Mouse (Mus musculus): ENCODE data around the gene Rdh19. TPM values are rescaled to one million over a fixed set of nuclear protein-coding genes. Genes with fewer than 3 reads are reported as not detected.
"Not testable (repeated sequence)": the region's sequence is repeated elsewhere in the genome, so short reads cannot be mapped to it uniquely, and the experiment has no call there.

The Rdh19 gene
- polyA plus RNA-seq, 1 experiment from 2014 or later = not detected

DNA sequence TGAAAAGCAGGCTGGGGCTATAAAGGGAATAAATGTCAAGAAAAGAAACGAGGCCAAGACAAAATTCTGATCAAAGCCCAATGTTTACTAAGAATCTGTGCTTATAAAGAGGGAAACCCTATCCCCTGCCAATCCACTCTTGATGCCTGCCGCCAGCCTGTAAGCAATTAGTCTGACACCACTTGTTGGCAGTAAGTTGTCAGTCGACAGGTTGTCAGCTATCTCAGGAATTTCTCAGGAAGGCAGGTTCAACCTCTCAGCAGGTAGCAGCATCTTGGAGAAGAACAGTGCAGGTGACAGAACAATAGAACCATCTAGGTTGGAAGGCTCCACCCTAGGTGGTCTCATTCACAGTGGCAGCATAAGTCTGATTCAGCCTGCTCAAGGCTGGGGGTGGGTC is 20.6 kb upstream of the Rdh19 start:
- 48% methylated on average over 3 of the region's 3 CpGs for WGBS
- ATAC-seq = no peak
- H3K36me3 ChIP-seq (ENCODE audit: control insufficient read depth, insufficient read depth, low read length) = no peaks in the 10 kb centered on the region
- H3K9me3 ChIP-seq (replicated peaks; ENCODE audit: control insufficient read depth, low read length) = no peaks in the 10 kb centered on the region
- no peaks in the 10 kb centered on the region for H3K4me1 ChIP-seq (ENCODE audit: control insufficient read depth, insufficient read depth, low read length)
- H3K27me3 ChIP-seq (replicated peaks; ENCODE audit: control insufficient read depth, insufficient read depth, low read length) = no peaks in the 10 kb centered on the region
- H3K9ac ChIP-seq (ENCODE audit: low read length) = no peak overlapping the region
- DNase-seq (ENCODE audit: low spot score) = peak; percentile 43
- no peak overlapping the region for H3K4me3 ChIP-seq (ENCODE audit: low read depth, low read length)
- no peak overlapping the region for H3K27ac ChIP-seq (ENCODE audit: low read depth, low read length)
- H3K4me2 ChIP-seq (ENCODE audit: low read length) = no peak overlapping the region

DNA sequence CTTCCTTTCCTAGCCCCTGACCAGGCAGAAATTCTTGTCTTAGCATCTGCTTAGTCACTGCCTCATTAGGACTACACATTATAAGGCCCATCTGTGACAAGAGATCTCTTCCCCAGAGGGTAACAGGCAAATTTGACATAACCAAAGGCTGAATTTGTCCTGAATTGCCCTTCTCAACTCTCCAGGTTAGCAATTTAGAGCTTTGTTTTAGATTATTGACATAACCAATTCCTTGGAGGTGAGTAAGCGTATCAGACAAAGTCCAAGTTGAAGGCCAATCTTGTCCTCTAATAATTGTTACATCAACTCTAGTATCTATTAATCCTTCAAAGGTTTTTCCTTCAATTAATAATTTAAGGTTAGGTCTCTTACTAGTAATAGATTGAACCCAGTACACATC is 15.5 kb upstream of the Rdh19 start:
- H3K4me1 ChIP-seq (ENCODE audit: control insufficient read depth, insufficient read depth, low read length); H3K27me3 ChIP-seq (replicated peaks; ENCODE audit: control insufficient read depth, insufficient read depth, low read length): not testable (repeated sequence)
- WGBS = 96% methylated on average over 1 of the region's 1 CpGs

DNA sequence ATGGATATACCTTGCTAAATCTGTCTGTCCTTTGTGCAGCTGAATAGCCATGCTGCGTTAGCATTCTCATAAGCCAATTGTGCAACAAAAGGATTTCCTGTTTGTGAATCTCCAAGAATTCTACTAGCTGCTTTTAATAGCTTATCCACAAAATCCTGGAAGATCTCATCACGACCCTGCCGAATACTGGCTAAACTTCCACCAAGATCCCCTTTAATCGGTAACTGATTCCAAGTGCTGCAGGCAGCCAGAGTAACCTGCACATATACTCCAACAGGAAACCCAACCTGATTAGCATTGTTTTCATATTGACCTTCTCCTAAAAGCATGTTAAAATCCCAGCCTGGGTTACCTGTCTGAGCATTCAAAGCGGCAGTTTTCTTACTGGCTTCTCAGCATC is 14.4 kb upstream of the Rdh19 start:
- Histone ChIP-seq H3K9ac (ENCODE audit: low read length) (no peak overlapping the region), H3K4me2 (ENCODE audit: low read length) (no peak overlapping the region), H3K27ac (ENCODE audit: low read depth, low read length) (no peak overlapping the region), H3K4me1 (ENCODE audit: control insufficient read depth, insufficient read depth, low read length) (no peaks in the 10 kb centered on the region), H3K36me3 (ENCODE audit: control insufficient read depth, insufficient read depth, low read length) (no peaks in the 10 kb centered on the region), H3K4me3 (ENCODE audit: low read depth, low read length) (no peak overlapping the region), H3K9me3 (replicated peaks; ENCODE audit: control insufficient read depth, low read length) (no peaks in the 10 kb centered on the region), H3K27me3 (replicated peaks; ENCODE audit: control insufficient read depth, insufficient read depth, low read length) (no peaks in the 10 kb centered on the region)
- WGBS = 87% methylated on average over 5 of the region's 5 CpGs
- DNase-seq (ENCODE audit: low spot score) (no peak), ATAC-seq (no peak)

More for the DNA sequence above, 15.5 kb upstream of the Rdh19 start:
- H3K9me3 ChIP-seq (replicated peaks; ENCODE audit: control insufficient read depth, low read length); ATAC-seq; H3K4me2 ChIP-seq (ENCODE audit: low read length); H3K36me3 ChIP-seq (ENCODE audit: control insufficient read depth, insufficient read depth, low read length); H3K9ac ChIP-seq (ENCODE audit: low read length); H3K4me3 ChIP-seq (ENCODE audit: low read depth, low read length); H3K27ac ChIP-seq (ENCODE audit: low read depth, low read length); DNase-seq (ENCODE audit: low spot score): not testable (repeated sequence)

DNA sequence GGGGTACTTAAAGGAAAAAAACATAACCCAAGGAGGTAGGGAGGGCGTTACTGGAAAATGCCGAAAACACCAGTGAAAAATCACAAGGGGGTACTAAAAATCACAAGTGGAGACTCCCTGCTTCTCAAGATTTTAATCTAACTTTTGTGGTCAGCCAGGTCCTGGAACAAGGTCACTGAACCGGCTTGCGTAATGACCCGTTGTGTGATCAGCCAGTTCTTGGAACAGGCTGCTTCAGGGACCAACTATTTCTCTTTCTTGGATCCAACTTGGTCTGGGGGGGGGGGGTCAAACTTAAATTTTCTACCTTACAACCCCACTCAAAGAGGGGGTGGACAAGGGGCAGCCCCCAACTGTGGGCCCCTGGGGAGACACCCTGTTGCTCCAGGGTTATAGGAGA is 11.9 kb upstream of the Rdh19 start:
- not testable (repeated sequence) for H3K9ac ChIP-seq (ENCODE audit: low read length); H3K4me3 ChIP-seq (ENCODE audit: low read depth, low read length); H3K9me3 ChIP-seq (replicated peaks; ENCODE audit: control insufficient read depth, low read length); H3K27ac ChIP-seq (ENCODE audit: low read depth, low read length); H3K4me1 ChIP-seq (ENCODE audit: control insufficient read depth, insufficient read depth, low read length); H3K36me3 ChIP-seq (ENCODE audit: control insufficient read depth, insufficient read depth, low read length); DNase-seq (ENCODE audit: low spot score); H3K4me2 ChIP-seq (ENCODE audit: low read length); ATAC-seq; H3K27me3 ChIP-seq (replicated peaks; ENCODE audit: control insufficient read depth, insufficient read depth, low read length)
- WGBS = 95% methylated on average over 5 of the region's 5 CpGs

DNA sequence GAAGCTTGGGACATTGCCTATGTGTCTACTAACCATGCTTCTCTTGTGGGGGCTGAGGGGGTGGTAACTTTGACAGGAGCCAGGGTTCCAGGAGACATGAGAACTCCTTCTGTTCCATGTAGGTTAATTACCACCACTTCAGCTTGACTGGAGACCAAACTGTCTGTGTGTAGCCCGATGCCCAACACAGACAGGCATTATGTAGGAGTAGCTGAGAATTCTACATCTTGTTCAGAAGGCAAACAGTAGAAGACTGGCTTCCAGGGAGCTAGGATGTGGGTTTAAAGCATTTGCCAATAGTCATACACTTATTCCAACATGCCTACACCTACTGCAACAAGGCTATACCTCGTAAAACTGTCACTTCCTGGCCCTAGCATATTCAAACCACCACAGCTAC is 11.2 kb upstream of the Rdh19 start:
- no peak for ATAC-seq
- Histone ChIP-seq H3K27me3 (replicated peaks; ENCODE audit: control insufficient read depth, insufficient read depth, low read length) (no peaks in the 10 kb centered on the region), H3K4me2 (ENCODE audit: low read length) (no peak overlapping the region), H3K36me3 (ENCODE audit: control insufficient read depth, insufficient read depth, low read length) (no peaks in the 10 kb centered on the region), H3K9ac (ENCODE audit: low read length) (no peak overlapping the region), H3K9me3 (replicated peaks; ENCODE audit: control insufficient read depth, low read length) (no peaks in the 10 kb centered on the region), H3K4me1 (ENCODE audit: control insufficient read depth, insufficient read depth, low read length) (no peaks in the 10 kb centered on the region), H3K4me3 (ENCODE audit: low read depth, low read length) (no peak overlapping the region), H3K27ac (ENCODE audit: low read depth, low read length) (no peak overlapping the region)
- 86% methylated on average over 2 of the region's 2 CpGs for WGBS
- DNase-seq (ENCODE audit: low spot score) = no peak

DNA sequence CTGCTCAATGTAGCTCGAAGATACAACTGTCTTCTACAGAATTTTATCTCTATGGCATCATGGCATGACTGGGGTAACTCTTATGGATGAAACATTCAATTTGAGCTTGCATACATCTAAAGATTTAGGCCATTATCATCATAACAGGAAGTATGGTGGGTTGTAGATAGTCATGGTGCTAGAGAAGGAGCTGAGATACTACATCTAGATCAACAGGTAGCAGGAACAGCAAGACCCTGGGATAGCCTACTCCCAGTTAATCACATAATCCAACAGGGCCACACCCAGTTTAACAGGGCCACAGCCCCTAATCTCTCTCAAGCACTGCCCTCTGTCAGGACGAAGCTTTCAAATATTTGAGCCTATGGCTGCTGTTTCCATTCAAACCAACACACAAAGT is 9.0 kb upstream of the Rdh19 start:
- no peak overlapping the region for H3K4me3 ChIP-seq (ENCODE audit: low read depth, low read length)
- no peaks in the 10 kb centered on the region for H3K36me3 ChIP-seq (ENCODE audit: control insufficient read depth, insufficient read depth, low read length)
- no peak overlapping the region for H3K27ac ChIP-seq (ENCODE audit: low read depth, low read length)
- H3K9me3 ChIP-seq (replicated peaks; ENCODE audit: control insufficient read depth, low read length) = no peaks in the 10 kb centered on the region
- H3K4me2 ChIP-seq (ENCODE audit: low read length) = no peak overlapping the region
- no peaks in the 10 kb centered on the region for H3K4me1 ChIP-seq (ENCODE audit: control insufficient read depth, insufficient read depth, low read length)
- DNase-seq (ENCODE audit: low spot score) = no peak
- WGBS = 68% methylated on average over 2 of the region's 2 CpGs
- H3K27me3 ChIP-seq (replicated peaks; ENCODE audit: control insufficient read depth, insufficient read depth, low read length) = no peaks in the 10 kb centered on the region
- no peak overlapping the region for H3K9ac ChIP-seq (ENCODE audit: low read length)
- no peak for ATAC-seq

DNA sequence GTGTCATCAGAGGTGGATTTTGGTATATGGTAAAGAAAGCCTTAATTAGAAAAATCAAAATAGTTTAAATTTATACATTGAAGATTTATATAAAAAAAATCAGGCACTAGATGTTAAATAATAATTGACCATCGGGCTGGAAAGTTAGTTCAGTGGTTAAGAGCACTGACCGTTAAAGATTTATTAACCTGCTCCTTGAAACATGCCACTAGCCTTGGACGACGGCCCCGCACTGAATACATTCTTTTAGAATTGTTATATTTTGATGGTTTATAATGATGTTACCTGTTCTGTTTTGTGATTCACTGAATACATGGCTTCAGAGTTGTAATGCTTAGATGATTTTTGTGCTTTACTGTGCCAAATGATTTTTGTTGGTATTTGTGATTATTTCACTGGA is 3.8 kb upstream of the Rdh19 start:
- not testable (repeated sequence) for H3K4me2 ChIP-seq (ENCODE audit: low read length); H3K4me1 ChIP-seq (ENCODE audit: control insufficient read depth, insufficient read depth, low read length); DNase-seq (ENCODE audit: low spot score); H3K36me3 ChIP-seq (ENCODE audit: control insufficient read depth, insufficient read depth, low read length); H3K27ac ChIP-seq (ENCODE audit: low read depth, low read length); H3K4me3 ChIP-seq (ENCODE audit: low read depth, low read length); H3K9ac ChIP-seq (ENCODE audit: low read length); H3K9me3 ChIP-seq (replicated peaks; ENCODE audit: control insufficient read depth, low read length); ATAC-seq; H3K27me3 ChIP-seq (replicated peaks; ENCODE audit: control insufficient read depth, insufficient read depth, low read length)
- WGBS = 90% methylated on average over 5 of the region's 5 CpGs

DNA sequence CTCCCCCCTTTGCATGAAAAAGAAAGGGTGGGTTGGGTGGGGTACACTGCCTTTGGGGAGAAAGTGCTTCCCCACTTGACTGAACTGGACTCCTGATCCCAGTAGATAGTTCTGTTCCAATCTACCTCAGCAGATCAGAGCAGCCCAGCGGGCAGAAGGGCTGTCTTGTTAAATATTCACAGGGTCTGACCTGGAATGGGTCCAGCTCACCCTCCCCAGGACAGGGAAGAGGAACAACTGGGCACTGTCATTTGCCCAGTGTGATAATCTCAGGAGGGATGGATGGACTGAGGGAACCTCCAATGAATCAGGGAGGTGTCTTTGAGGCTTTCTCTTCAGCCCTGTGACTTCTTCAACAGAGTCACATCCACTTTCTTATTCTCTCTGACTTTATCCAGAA is 1.6 kb upstream of the Rdh19 start:
- DNase-seq (ENCODE audit: low spot score) (no peak), ATAC-seq (no peak)
- no peaks in the 10 kb centered on the region for H3K9me3 ChIP-seq (replicated peaks; ENCODE audit: control insufficient read depth, low read length)
- H3K27ac ChIP-seq (ENCODE audit: low read depth, low read length) = no peak overlapping the region
- H3K4me2 ChIP-seq (ENCODE audit: low read length) = no peak overlapping the region
- H3K4me3 ChIP-seq (ENCODE audit: low read depth, low read length) = no peak overlapping the region
- 81% methylated on average over 1 of the region's 1 CpGs for WGBS
- no peaks in the 10 kb centered on the region for H3K27me3 ChIP-seq (replicated peaks; ENCODE audit: control insufficient read depth, insufficient read depth, low read length)
- H3K4me1 ChIP-seq (ENCODE audit: control insufficient read depth, insufficient read depth, low read length) = no peaks in the 10 kb centered on the region
- no peak overlapping the region for H3K9ac ChIP-seq (ENCODE audit: low read length)
- no peaks in the 10 kb centered on the region for H3K36me3 ChIP-seq (ENCODE audit: control insufficient read depth, insufficient read depth, low read length)

DNA sequence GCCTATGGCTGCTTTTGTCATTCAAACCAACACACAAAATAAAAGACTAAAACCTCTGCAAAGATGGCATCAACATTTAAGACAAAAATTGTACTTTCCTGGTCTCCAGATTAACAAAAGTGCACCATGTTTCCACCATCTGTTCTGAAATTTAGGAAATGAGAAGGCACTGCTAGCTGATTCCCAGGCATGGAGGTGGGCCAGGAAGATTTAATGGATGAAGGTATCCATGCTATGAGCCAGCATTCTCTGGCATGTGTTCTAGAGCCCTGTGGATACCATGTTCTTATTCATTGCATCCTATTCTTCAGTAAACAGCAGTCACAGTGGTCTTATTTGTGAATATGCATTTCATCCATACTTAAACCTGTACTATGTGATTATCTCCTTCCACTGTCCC is 6.6 kb downstream of the Rdh19 start:
- H3K4me2 ChIP-seq (ENCODE audit: low read length) = no peak overlapping the region
- H3K9ac ChIP-seq (ENCODE audit: low read length) = no peak overlapping the region
- ATAC-seq = no peak
- no peaks in the 10 kb centered on the region for H3K27me3 ChIP-seq (replicated peaks; ENCODE audit: control insufficient read depth, insufficient read depth, low read length)
- DNase-seq (ENCODE audit: low spot score) = no peak
- H3K36me3 ChIP-seq (ENCODE audit: control insufficient read depth, insufficient read depth, low read length) = no peaks in the 10 kb centered on the region
- H3K27ac ChIP-seq (ENCODE audit: low read depth, low read length) = no peak overlapping the region
- no peaks in the 10 kb centered on the region for H3K9me3 ChIP-seq (replicated peaks; ENCODE audit: control insufficient read depth, low read length)
- H3K4me1 ChIP-seq (ENCODE audit: control insufficient read depth, insufficient read depth, low read length) = no peaks in the 10 kb centered on the region
- H3K4me3 ChIP-seq (ENCODE audit: low read depth, low read length) = no peak overlapping the region

DNA sequence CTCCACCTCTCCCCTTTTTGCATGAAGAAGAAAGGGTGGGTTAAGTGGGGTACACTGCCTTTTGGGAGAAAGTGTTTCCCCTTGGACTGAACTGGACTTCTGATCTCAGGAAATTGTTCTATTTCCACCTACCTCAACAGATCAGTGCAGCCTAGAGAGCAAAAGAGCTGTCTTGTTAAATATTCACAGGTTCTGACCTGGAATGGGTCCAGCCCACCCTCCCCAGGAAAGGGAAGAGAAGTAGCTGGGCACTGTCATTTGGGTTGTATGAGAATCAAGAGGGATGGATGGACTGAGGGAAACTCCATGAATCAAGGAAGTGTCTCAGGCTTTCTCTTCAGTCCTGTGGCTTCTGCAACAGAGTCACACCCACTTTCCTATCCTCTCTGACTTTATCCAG is 15.2 kb downstream of the Rdh19 start:
- no peak for DNase-seq (ENCODE audit: low spot score)

More for the DNA sequence above, 15.2 kb downstream of the Rdh19 start:
- Histone ChIP-seq H3K9me3 (replicated peaks; ENCODE audit: control insufficient read depth, low read length) (no peaks in the 10 kb centered on the region), H3K4me3 (ENCODE audit: low read depth, low read length) (no peak overlapping the region), H3K9ac (ENCODE audit: low read length) (no peak overlapping the region), H3K4me1 (ENCODE audit: control insufficient read depth, insufficient read depth, low read length) (no peaks in the 10 kb centered on the region), H3K27me3 (replicated peaks; ENCODE audit: control insufficient read depth, insufficient read depth, low read length) (no peaks in the 10 kb centered on the region), H3K36me3 (ENCODE audit: control insufficient read depth, insufficient read depth, low read length) (no peaks in the 10 kb centered on the region), H3K27ac (ENCODE audit: low read depth, low read length) (no peak overlapping the region), H3K4me2 (ENCODE audit: low read length) (no peak overlapping the region)
- no peak for ATAC-seq

Data from forebrain, embryonic 14.5 days (tissue).